Mouse (Mus musculus): ENCODE results near the gene Fnip2. TPM values are rescaled to one million over a fixed set of nuclear protein-coding genes. Genes with fewer than 3 reads are reported as not detected.

Fnip2 gene
- total and polyA plus RNA-seq, 3 experiments: 3.2 to 71.3 (median 57.6) TPM

GRCm38 (mm10) chr3:79434436-79434835 lies 133.2 kb downstream of the Fnip2 start:
- TF ChIP-seq CTCF (IDR thresholded peaks at IDR 0.05; ENCODE audit: low read depth, low read length) (no peak), GATA2 (IDR thresholded peaks at IDR 0.05; ENCODE audit: borderline replicate concordance, low read depth, low read length) (no peak), POLR2AphosphoS5 (IDR thresholded peaks at IDR 0.05; ENCODE audit: insufficient replicate concordance, low read depth, low read length) (no peak), TAL1 (conservative IDR thresholded peaks at IDR 0.05; ENCODE audit: low read depth, low read length) (no peak), GATA1 (IDR thresholded peaks at IDR 0.05; ENCODE audit: borderline replicate concordance, low read length) (no peak)
- Histone ChIP-seq H3K4me3 (ENCODE audit: low read depth, low read length) (no peak overlapping the region), H3K27me3 (ENCODE audit: insufficient read depth, low read length) (peaks cover 20% of the 10 kb centered on the region), H3K4me1 (ENCODE audit: insufficient read depth, low read depth, low read length) (peaks cover 3% of the 10 kb centered on the region; the same call in 1 of the 2 replicates), H3K9me3 (replicated peaks) (no peaks in the 10 kb centered on the region), H3K36me3 (replicated peaks) (no peaks in the 10 kb centered on the region)
- DNase-seq (ENCODE audit: low spot score): no peak
- no peak for ATAC-seq (ENCODE audit: extremely low read depth, insufficient number of reproducible peaks, low FRiP score, poor library complexity, severe bottlenecking)

- H3K9me3 ChIP-seq (replicated peaks): no peaks in the 10 kb centered on the region
- ATAC-seq (ENCODE audit: extremely low read depth, insufficient number of reproducible peaks, low FRiP score, poor library complexity, severe bottlenecking) (no peak), DNase-seq (ENCODE audit: low spot score) (no peak)
- peaks cover 3% of the 10 kb centered on the region for H3K4me1 ChIP-seq (ENCODE audit: insufficient read depth, low read depth, low read length)
- H3K27me3 ChIP-seq (ENCODE audit: insufficient read depth, low read length): peaks cover 22% of the 10 kb centered on the region
- no peak overlapping the region for H3K4me3 ChIP-seq (ENCODE audit: low read depth, low read length)
- TF ChIP-seq CTCF (IDR thresholded peaks at IDR 0.05; ENCODE audit: low read depth, low read length) (no peak), TAL1 (conservative IDR thresholded peaks at IDR 0.05; ENCODE audit: low read depth, low read length) (no peak), POLR2AphosphoS5 (IDR thresholded peaks at IDR 0.05; ENCODE audit: insufficient replicate concordance, low read depth, low read length) (no peak), GATA2 (IDR thresholded peaks at IDR 0.05; ENCODE audit: borderline replicate concordance, low read depth, low read length) (no peak), GATA1 (IDR thresholded peaks at IDR 0.05; ENCODE audit: borderline replicate concordance, low read length) (no peak)
- H3K36me3 ChIP-seq (replicated peaks): no peaks in the 10 kb centered on the region
Observed at GRCm38 (mm10) chr3:79433593-79433992, 134.0 kb downstream of the Fnip2 start.

- no peak overlapping the region for H3K4me3 ChIP-seq (ENCODE audit: low read depth, low read length)
Observed at GRCm38 (mm10) chr3:79425441-79425840, 142.2 kb downstream of the Fnip2 start.

GRCm38 (mm10) chr3:79418921-79419320 lies 148.7 kb downstream of the Fnip2 start:
- H3K36me3 ChIP-seq (replicated peaks): no peaks in the 10 kb centered on the region
- H3K4me1 ChIP-seq (ENCODE audit: insufficient read depth, low read depth, low read length): no peaks in the 10 kb centered on the region
- peaks cover 17% of the 10 kb centered on the region for H3K27me3 ChIP-seq (ENCODE audit: insufficient read depth, low read length)
- TF ChIP-seq POLR2AphosphoS5 (IDR thresholded peaks at IDR 0.05; ENCODE audit: insufficient replicate concordance, low read depth, low read length): no peak
- TF ChIP-seq CTCF (IDR thresholded peaks at IDR 0.05; ENCODE audit: low read depth, low read length): no peak
- no peak for TF ChIP-seq TAL1 (conservative IDR thresholded peaks at IDR 0.05; ENCODE audit: low read depth, low read length)
- no peak for TF ChIP-seq GATA1 (IDR thresholded peaks at IDR 0.05; ENCODE audit: borderline replicate concordance, low read length)
- no peak for TF ChIP-seq GATA2 (IDR thresholded peaks at IDR 0.05; ENCODE audit: borderline replicate concordance, low read depth, low read length)
- no peaks in the 10 kb centered on the region for H3K9me3 ChIP-seq (replicated peaks)
- DNase-seq (ENCODE audit: low spot score) (no peak), ATAC-seq (ENCODE audit: extremely low read depth, insufficient number of reproducible peaks, low FRiP score, poor library complexity, severe bottlenecking) (no peak)
- H3K4me3 ChIP-seq (ENCODE audit: low read depth, low read length): no peak overlapping the region

More at GRCm38 (mm10) chr3:79425441-79425840, 142.2 kb downstream of the Fnip2 start:
- H3K9me3 ChIP-seq (replicated peaks): no peaks in the 10 kb centered on the region
- TF ChIP-seq POLR2AphosphoS5 (IDR thresholded peaks at IDR 0.05; ENCODE audit: insufficient replicate concordance, low read depth, low read length) (no peak), GATA2 (IDR thresholded peaks at IDR 0.05; ENCODE audit: borderline replicate concordance, low read depth, low read length) (no peak), GATA1 (IDR thresholded peaks at IDR 0.05; ENCODE audit: borderline replicate concordance, low read length) (no peak), TAL1 (conservative IDR thresholded peaks at IDR 0.05; ENCODE audit: low read depth, low read length) (no peak), CTCF (IDR thresholded peaks at IDR 0.05; ENCODE audit: low read depth, low read length) (no peak)
- peaks cover 3% of the 10 kb centered on the region; the same call in 1 of the 2 replicates for H3K4me1 ChIP-seq (ENCODE audit: insufficient read depth, low read depth, low read length)
- DNase-seq (ENCODE audit: low spot score) (no peak), ATAC-seq (ENCODE audit: extremely low read depth, insufficient number of reproducible peaks, low FRiP score, poor library complexity, severe bottlenecking) (no peak)
- H3K36me3 ChIP-seq (replicated peaks): no peaks in the 10 kb centered on the region
- peaks cover 31% of the 10 kb centered on the region for H3K27me3 ChIP-seq (ENCODE audit: insufficient read depth, low read length)

GRCm38 (mm10) chr3:79416944-79417680 lies 150.5 kb downstream of the Fnip2 start:
- no peaks in the 10 kb centered on the region for H3K36me3 ChIP-seq (replicated peaks)
- H3K4me1 ChIP-seq (ENCODE audit: insufficient read depth, low read depth, low read length): no peaks in the 10 kb centered on the region
- peaks cover 20% of the 10 kb centered on the region for H3K27me3 ChIP-seq (ENCODE audit: insufficient read depth, low read length)
- no peak overlapping the region for H3K4me3 ChIP-seq (ENCODE audit: low read depth, low read length)
- no peak for DNase-seq (ENCODE audit: low spot score)
- ATAC-seq (ENCODE audit: extremely low read depth, insufficient number of reproducible peaks, low FRiP score, poor library complexity, severe bottlenecking): no peak
- H3K9me3 ChIP-seq (replicated peaks): no peaks in the 10 kb centered on the region
- no peak for TF ChIP-seq CTCF (IDR thresholded peaks at IDR 0.05; ENCODE audit: low read depth, low read length)
- no peak for TF ChIP-seq GATA1 (IDR thresholded peaks at IDR 0.05; ENCODE audit: borderline replicate concordance, low read length)
- TF ChIP-seq POLR2AphosphoS5 (IDR thresholded peaks at IDR 0.05; ENCODE audit: insufficient replicate concordance, low read depth, low read length): no peak
- no peak for TF ChIP-seq TAL1 (conservative IDR thresholded peaks at IDR 0.05; ENCODE audit: low read depth, low read length)
- TF ChIP-seq GATA2 (IDR thresholded peaks at IDR 0.05; ENCODE audit: borderline replicate concordance, low read depth, low read length): no peak

- no peak overlapping the region for H3K4me3 ChIP-seq (ENCODE audit: low read depth, low read length)
- H3K4me1 ChIP-seq (ENCODE audit: insufficient read depth, low read depth, low read length): no peaks in the 10 kb centered on the region
- ATAC-seq (ENCODE audit: extremely low read depth, insufficient number of reproducible peaks, low FRiP score, poor library complexity, severe bottlenecking) (no peak), DNase-seq (ENCODE audit: low spot score) (no peak)
- H3K27me3 ChIP-seq (ENCODE audit: insufficient read depth, low read length): peaks cover 17% of the 10 kb centered on the region
- no peaks in the 10 kb centered on the region for H3K36me3 ChIP-seq (replicated peaks)
- no peak for TF ChIP-seq CTCF (IDR thresholded peaks at IDR 0.05; ENCODE audit: low read depth, low read length)
- no peak for TF ChIP-seq POLR2AphosphoS5 (IDR thresholded peaks at IDR 0.05; ENCODE audit: insufficient replicate concordance, low read depth, low read length)
- no peak for TF ChIP-seq GATA2 (IDR thresholded peaks at IDR 0.05; ENCODE audit: borderline replicate concordance, low read depth, low read length)
- TF ChIP-seq TAL1 (conservative IDR thresholded peaks at IDR 0.05; ENCODE audit: low read depth, low read length): no peak
- TF ChIP-seq GATA1 (IDR thresholded peaks at IDR 0.05; ENCODE audit: borderline replicate concordance, low read length): no peak
- H3K9me3 ChIP-seq (replicated peaks): no peaks in the 10 kb centered on the region
Observed at GRCm38 (mm10) chr3:79415929-79416328, 151.7 kb downstream of the Fnip2 start.

All from G1E (cell line).